Mouse (Mus musculus) c-Kit-positive CD71-positive TER-119-negative erythroid progenitor cells, embryonic 14.5 days (primary cell): ENCODE data around the gene Smco4.

Experiments used
- DNase-seq: peaks from one replicate; pipeline ENCODE4 v3.0.0-alpha.2; 2013; ENCODE audit warnings: low read depth

Gene Smco4

GRCm38 (mm10) chr9:15507431-15507875 lies 14.2 kb downstream of the Smco4 start:
- DNase-seq: no peak

- no peak for DNase-seq
These were observed 16.1 kb downstream of the Smco4 start for GRCm38 (mm10) chr9:15509363-15509762.

- no peak for DNase-seq
These were observed 17.5 kb downstream of the Smco4 start for GRCm38 (mm10) chr9:15510557-15511310.

GRCm38 (mm10) chr9:15512918-15513317 lies 19.7 kb downstream of the Smco4 start:
- no peak for DNase-seq

GRCm38 (mm10) chr9:15516007-15516406 lies 22.8 kb downstream of the Smco4 start:
- no peak for DNase-seq

GRCm38 (mm10) chr9:15517979-15518378 lies 24.7 kb downstream of the Smco4 start:
- DNase-seq: no peak

- no peak for DNase-seq
These were observed 29.1 kb downstream of the Smco4 start for GRCm38 (mm10) chr9:15522348-15522747.

- DNase-seq: no peak
These were observed 29.7 kb downstream of the Smco4 start for GRCm38 (mm10) chr9:15522887-15523286.

GRCm38 (mm10) chr9:15523646-15524045 lies 30.4 kb downstream of the Smco4 start:
- no peak for DNase-seq

- DNase-seq: no peak
These were observed 32.0 kb downstream of the Smco4 start for GRCm38 (mm10) chr9:15525246-15525645.

- no peak for DNase-seq
These were observed 33.3 kb downstream of the Smco4 start for GRCm38 (mm10) chr9:15526539-15526938.

GRCm38 (mm10) chr9:15527846-15528245 lies 34.6 kb downstream of the Smco4 start:
- DNase-seq: no peak

- DNase-seq: no peak
These were observed 35.1 kb downstream of the Smco4 start for GRCm38 (mm10) chr9:15528368-15528767.

- no peak for DNase-seq
These were observed 36.2 kb downstream of the Smco4 start for GRCm38 (mm10) chr9:15529275-15529964.

- no peak for DNase-seq
These were observed 36.7 kb downstream of the Smco4 start for GRCm38 (mm10) chr9:15529965-15530320.

GRCm38 (mm10) chr9:15531204-15531603 lies 38.0 kb downstream of the Smco4 start:
- DNase-seq: no peak

- no peak for DNase-seq
These were observed 40.3 kb downstream of the Smco4 start for GRCm38 (mm10) chr9:15533336-15534070.

GRCm38 (mm10) chr9:15534110-15534509 lies 40.9 kb downstream of the Smco4 start:
- no peak for DNase-seq

GRCm38 (mm10) chr9:15535418-15535817 lies 42.2 kb downstream of the Smco4 start:
- DNase-seq: no peak

- no peak for DNase-seq
These were observed 43.7 kb downstream of the Smco4 start for GRCm38 (mm10) chr9:15536861-15537426.

GRCm38 (mm10) chr9:15537455-15538048 lies 44.3 kb downstream of the Smco4 start:
- no peak for DNase-seq

- DNase-seq: no peak
These were observed 45.8 kb downstream of the Smco4 start for GRCm38 (mm10) chr9:15538979-15539533.
